Mouse (Mus musculus): ENCODE measurements around the gene Filip1. TPM values are rescaled to one million over a fixed set of nuclear protein-coding genes. Genes with fewer than 3 reads are reported as not detected.

Filip1 gene
- total and polyA plus RNA-seq, 3 experiments: 0.71 to 1.5 (median 1.3) TPM

DNA sequence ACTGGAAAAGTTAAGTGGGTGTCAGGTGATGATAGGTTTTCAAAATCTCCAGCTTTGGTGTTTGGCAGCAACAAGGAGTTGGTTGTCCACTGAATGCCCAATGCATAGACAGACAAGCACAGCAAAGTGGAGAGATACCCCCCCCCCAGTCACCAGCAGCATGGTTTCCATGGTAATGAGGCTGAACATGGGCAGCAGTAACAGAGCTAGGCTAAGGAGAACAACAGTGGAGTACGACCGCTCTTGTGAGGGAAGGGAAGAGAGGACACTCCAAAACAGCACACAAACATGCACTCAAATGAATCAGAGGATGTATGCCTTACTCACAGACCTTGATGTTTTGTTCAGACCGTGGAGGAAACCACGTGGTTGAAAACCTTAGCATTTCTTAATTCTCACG lies 37.5 kb downstream of the Filip1 start:
- Histone ChIP-seq H3K36me3 (replicated peaks in 1 of 2; ENCODE audit: control insufficient read depth in 1 of 2, insufficient read depth in 1 of 2, low read length in 1 of 2) (no peaks in the 10 kb centered on the region), H3K4me1 (ENCODE audit: control insufficient read depth in 1 of 2, insufficient read depth in 2 of 2) (peaks cover 2 to 7% of the 10 kb centered on the region in 2 experiments; a peak in 3 of 4 replicates), H3K79me2 (replicated peaks; ENCODE audit: control insufficient read depth, extremely low read depth, insufficient read depth, poor library complexity, severe bottlenecking) (no peaks in the 10 kb centered on the region), H3K27ac (ENCODE audit: insufficient read depth, low read depth) (no peak overlapping the region), H3K4me3 (replicated peaks in 1 of 3; ENCODE audit: low read depth in 2 of 3, low read length in 2 of 3, poor library complexity in 1 of 3) (no peak overlapping the region), H3K9ac (ENCODE audit: insufficient read depth, low read depth) (no peak overlapping the region), H3K4me2 (ENCODE audit: insufficient read depth, low read depth, poor library complexity, severe bottlenecking) (no peak overlapping the region), H3K27me3 (replicated peaks) (no peaks in the 10 kb centered on the region), H3K9me3 (replicated peaks; ENCODE audit: low read length) (no peaks in the 10 kb centered on the region)
- no peak for DNase-seq (ENCODE audit: extremely low read depth)
- dilution Hi-C loops (cut with MboI; ENCODE audit: extremely low pct_ligation_motif_present, extremely low pct_unique_long_range_greater_than_20kb, low sequenced_read_pairs) (no loop called here), in situ Hi-C loops (cut with MboI; ENCODE audit: low pct_ligation_motif_present, low pct_unique_long_range_greater_than_20kb, low sequenced_read_pairs) (loop anchor here (25.0 kb wide), 1 partner anchor 88 kb away; no protein-coding TSS in a partner anchor)
- TF ChIP-seq GABPA (IDR thresholded peaks at IDR 0.05; ENCODE audit: insufficient replicate concordance, low read depth, low read length): no peak
- no peak for TF ChIP-seq USF2 (conservative IDR thresholded peaks at IDR 0.05; ENCODE audit: low read depth, low read length)
- no peak for TF ChIP-seq NRF1 (IDR thresholded peaks at IDR 0.05; ENCODE audit: low read depth, low read length)
- TF ChIP-seq ZMIZ1 (IDR thresholded peaks at IDR 0.05; ENCODE audit: low read depth, low read length): no peak
- no peak for TF ChIP-seq RCOR1 (conservative IDR thresholded peaks at IDR 0.05; ENCODE audit: low read depth, low read length)
- TF ChIP-seq MAFK (IDR thresholded peaks at IDR 0.05; ENCODE audit: insufficient replicate concordance, low read length): no peak
- TF ChIP-seq E2F4 (IDR thresholded peaks at IDR 0.05; ENCODE audit: insufficient replicate concordance, low read depth, low read length): no peak

DNA sequence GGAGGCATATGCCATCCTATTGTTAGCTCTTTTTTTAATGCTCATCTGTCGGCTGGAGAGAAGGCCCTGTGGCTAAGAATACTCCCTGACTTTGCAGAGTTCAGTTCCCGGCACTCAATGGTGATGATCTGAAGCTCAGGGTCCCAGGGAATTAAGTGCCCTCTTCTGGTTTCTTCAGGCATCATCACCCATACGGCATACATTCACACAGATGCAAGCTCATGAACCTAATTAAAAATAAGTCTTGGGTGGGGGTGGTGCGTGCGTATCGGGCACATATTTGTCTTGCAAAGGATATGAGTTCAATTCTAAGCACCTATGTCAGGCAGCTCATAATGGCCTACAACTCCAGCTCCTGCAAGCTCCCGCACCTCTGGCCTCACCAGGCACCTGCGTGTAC lies 39.1 kb downstream of the Filip1 start:
- Histone ChIP-seq H3K9me3 (replicated peaks; ENCODE audit: low read length) (no peaks in the 10 kb centered on the region), H3K27ac (ENCODE audit: insufficient read depth, low read depth) (no peak overlapping the region), H3K27me3 (replicated peaks) (no peaks in the 10 kb centered on the region), H3K4me3 (replicated peaks in 1 of 3; ENCODE audit: low read depth in 2 of 3, low read length in 2 of 3, poor library complexity in 1 of 3) (no peak overlapping the region), H3K79me2 (replicated peaks; ENCODE audit: control insufficient read depth, extremely low read depth, insufficient read depth, poor library complexity, severe bottlenecking) (no peaks in the 10 kb centered on the region), H3K9ac (ENCODE audit: insufficient read depth, low read depth) (no peak overlapping the region), H3K4me1 (ENCODE audit: control insufficient read depth in 1 of 2, insufficient read depth in 2 of 2) (peaks cover 2 to 7% of the 10 kb centered on the region in 2 experiments; a peak in 3 of 4 replicates), H3K36me3 (replicated peaks in 1 of 2; ENCODE audit: control insufficient read depth in 1 of 2, insufficient read depth in 1 of 2, low read length in 1 of 2) (no peaks in the 10 kb centered on the region), H3K4me2 (ENCODE audit: insufficient read depth, low read depth, poor library complexity, severe bottlenecking) (no peak overlapping the region)
- dilution Hi-C loops (cut with MboI; ENCODE audit: extremely low pct_ligation_motif_present, extremely low pct_unique_long_range_greater_than_20kb, low sequenced_read_pairs): no loop called here
- DNase-seq (ENCODE audit: extremely low read depth): no peak
- TF ChIP-seq SMC3 (IDR thresholded peaks at IDR 0.05; ENCODE audit: low read depth, low read length): no peak
- no peak for TF ChIP-seq UBTF (IDR thresholded peaks at IDR 0.05; ENCODE audit: low read depth, low read length)
- 0 out of 4 replicates have a peak, but pooled peaks of 1 of the 2 experiments have one; percentile 2 for TF ChIP-seq CTCF (conservative IDR thresholded peaks at IDR 0.05 in 1 of 2, IDR thresholded peaks at IDR 0.05 in 1 of 2; ENCODE audit: low read depth in 2 of 2, low read length in 2 of 2)
- in situ Hi-C loops (cut with MboI; ENCODE audit: low pct_ligation_motif_present, low pct_unique_long_range_greater_than_20kb, low sequenced_read_pairs): no loop called here

DNA sequence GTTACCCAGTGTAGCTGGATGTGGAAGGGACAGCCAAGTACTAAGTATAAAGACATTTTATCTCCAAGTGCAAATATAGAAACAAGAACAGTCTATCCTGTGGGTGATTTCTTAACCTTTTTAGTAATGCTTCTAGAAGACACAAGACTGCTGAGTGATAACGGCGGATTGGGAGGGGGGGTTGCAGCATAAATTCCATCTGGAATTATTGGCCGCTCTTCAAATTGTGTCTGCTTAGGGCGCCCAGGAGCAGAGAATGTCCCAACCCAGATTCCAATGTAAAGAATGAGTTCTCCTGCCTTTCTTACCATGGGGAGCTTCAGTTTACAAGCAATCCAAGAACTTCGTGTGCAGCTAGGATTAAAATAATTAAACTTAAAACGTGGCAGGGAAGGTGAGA lies 39.9 kb downstream of the Filip1 start:
- Histone ChIP-seq H3K4me2 (ENCODE audit: insufficient read depth, low read depth, poor library complexity, severe bottlenecking) (no peak overlapping the region), H3K79me2 (replicated peaks; ENCODE audit: control insufficient read depth, extremely low read depth, insufficient read depth, poor library complexity, severe bottlenecking) (no peaks in the 10 kb centered on the region)
- dilution Hi-C loops (cut with MboI; ENCODE audit: extremely low pct_ligation_motif_present, extremely low pct_unique_long_range_greater_than_20kb, low sequenced_read_pairs): no loop called here

More for the DNA sequence above, 39.9 kb downstream of the Filip1 start:
- in situ Hi-C loops (cut with MboI; ENCODE audit: low pct_ligation_motif_present, low pct_unique_long_range_greater_than_20kb, low sequenced_read_pairs): no loop called here
- peaks cover 2 to 5% of the 10 kb centered on the region in 2 experiments; a peak in 3 of 4 replicates for H3K4me1 ChIP-seq (ENCODE audit: control insufficient read depth in 1 of 2, insufficient read depth in 2 of 2)
- no peak overlapping the region for H3K9ac ChIP-seq (ENCODE audit: insufficient read depth, low read depth)
- no peak overlapping the region for H3K27ac ChIP-seq (ENCODE audit: insufficient read depth, low read depth)
- DNase-seq (ENCODE audit: extremely low read depth): no peak
- H3K9me3 ChIP-seq (replicated peaks; ENCODE audit: low read length): no peaks in the 10 kb centered on the region
- no peak overlapping the region for H3K4me3 ChIP-seq (replicated peaks in 1 of 3; ENCODE audit: low read depth in 2 of 3, low read length in 2 of 3, poor library complexity in 1 of 3)
- H3K36me3 ChIP-seq (replicated peaks in 1 of 2; ENCODE audit: control insufficient read depth in 1 of 2, insufficient read depth in 1 of 2, low read length in 1 of 2): no peaks in the 10 kb centered on the region
- TF ChIP-seq MEF2A (IDR thresholded peaks at IDR 0.05; ENCODE audit: borderline replicate concordance, low read depth, low read length): no peak
- H3K27me3 ChIP-seq (replicated peaks): no peaks in the 10 kb centered on the region

Data from CH12.LX (cell line).